Mouse (Mus musculus) cerebellum, adult 11-12 months (tissue): ENCODE results near the gene Esf1.
"Not testable (repeated sequence)": the region's sequence is repeated elsewhere in the genome, so short reads cannot be mapped to it uniquely, and the experiment has no call there.

ENCODE experiments used
- DNase-seq: peaks from one replicate; pipeline ENCODE4 v3.0.0; 2022

Esf1 gene

DNA sequence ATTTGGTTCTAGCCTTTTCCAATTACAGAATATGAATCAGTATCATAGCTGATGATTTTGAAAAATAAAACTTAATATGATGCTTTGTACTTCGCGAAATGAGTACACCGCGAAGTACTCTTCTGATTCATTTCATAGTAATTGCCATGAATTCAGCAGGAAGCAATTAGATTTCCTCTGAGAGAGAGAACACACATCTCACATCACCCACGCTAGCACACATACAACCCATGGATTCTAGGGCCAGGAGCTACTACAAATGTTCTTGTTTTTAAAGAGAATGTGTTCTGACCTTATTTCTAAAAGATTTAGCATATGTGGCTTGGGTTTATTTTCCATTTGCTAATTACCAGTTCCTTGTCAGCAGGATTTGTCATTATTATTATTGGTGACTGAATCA, 76.9 kb downstream of the Esf1 start:
- DNase-seq: no peak

DNA sequence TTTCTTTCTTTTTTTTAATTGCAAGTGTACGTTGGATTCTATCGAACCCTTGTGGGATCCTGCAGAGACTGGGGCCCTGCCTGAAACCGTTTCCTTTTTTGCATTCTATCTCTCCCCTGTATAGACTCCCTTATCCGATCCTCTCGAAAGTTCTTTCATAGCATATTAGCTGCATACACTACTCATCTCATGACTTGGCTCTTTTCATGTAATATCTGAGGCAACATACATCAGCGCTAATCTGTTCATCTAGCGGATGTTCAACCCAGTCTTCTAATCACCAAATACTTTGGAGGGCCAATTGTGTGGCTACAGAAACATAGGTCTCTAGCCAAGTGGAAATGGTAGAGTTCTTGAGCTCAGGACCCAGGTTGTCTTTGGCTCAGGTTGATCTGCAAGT, 86.1 kb downstream of the Esf1 start:
- no peak for DNase-seq

DNA sequence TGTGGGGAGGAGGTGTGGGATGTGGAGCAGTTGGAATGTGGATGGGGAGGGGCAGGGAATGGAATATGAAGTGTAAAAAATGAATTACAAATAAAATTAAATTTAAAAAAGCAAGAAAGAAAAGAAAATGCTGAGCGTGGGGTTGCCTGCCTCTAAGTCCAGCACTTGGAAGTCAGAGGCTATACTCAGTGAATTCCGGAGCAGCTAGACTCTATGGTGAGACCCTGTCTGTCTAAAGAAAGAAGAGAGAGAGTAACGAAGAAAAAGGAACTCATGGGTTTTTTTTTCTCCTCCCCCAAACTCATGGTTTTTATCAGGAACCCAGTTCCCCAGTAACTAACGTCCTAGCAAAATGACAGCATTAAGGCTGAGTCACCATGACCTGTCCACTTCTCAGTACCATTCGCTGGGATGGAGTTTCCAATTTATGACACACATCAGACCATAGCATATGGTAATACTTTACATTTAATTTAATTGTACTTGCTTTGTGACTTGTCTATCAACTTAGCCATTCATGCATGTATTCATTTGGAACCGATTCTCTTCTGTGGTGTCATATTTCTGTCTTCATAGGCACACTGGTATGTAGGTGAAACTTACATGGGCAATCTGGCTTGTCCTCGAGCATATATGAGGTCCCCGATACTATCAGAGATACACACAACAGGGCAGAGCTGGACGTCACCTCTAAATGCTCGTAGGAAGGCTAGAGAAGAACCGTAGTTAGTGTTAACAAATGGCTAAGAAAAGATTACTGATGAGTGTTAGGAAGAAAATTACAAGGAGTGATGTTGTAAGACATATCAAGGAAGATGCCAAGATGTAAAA, 89.4 kb downstream of the Esf1 start:
- DNase-seq: no peak

DNA sequence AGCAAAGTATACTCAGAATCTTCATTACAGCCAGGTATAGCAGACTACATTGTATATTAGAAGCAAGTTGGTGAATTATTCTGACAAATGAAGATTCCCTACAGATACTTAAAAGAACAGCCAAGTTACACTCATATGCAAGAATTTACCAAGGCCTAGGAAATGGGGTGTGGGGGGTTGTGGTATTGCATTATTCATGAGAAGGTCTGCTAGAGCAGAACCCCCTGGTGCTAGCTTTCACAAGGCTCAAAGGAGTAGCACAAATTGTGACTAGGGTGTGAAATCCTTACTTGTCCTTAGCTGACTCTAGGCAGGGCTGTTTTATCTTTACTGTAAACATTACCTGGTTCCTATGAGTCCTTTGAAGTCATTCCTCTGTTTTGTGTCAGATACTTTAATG, 91.1 kb downstream of the Esf1 start:
- not testable (repeated sequence) for DNase-seq

DNA sequence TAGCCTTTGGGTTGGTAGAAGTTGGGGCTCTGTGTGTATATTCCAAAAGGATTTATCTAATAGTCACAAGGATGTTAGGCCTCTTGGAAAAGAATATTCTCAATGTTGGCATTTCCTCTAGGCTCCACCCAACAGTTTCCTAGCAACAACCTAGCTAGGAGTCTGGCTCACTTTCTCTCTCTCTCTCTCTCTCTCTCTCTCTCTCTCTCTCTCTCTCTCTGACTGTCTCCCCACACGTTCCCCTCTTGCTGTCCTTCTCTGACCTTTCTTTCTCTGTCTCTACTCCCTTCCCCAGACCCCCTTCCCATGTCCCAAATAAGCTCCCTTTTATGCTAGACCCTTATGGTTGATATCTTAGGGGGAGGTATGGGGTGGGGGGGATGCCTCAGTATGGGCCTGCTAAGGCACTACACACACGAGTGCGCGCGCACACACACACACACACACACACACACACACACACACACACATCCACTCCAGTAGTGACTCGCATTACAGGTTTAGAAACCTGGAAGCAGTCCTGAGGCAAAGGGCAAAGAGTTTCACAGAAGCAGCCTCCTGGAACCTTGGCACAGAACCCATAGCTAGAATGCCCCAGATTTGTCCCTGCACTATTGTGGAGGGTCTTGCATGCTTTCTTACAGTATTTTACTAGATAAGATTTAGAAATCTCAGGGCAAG, 91.6 kb downstream of the Esf1 start:
- DNase-seq: no peak

DNA sequence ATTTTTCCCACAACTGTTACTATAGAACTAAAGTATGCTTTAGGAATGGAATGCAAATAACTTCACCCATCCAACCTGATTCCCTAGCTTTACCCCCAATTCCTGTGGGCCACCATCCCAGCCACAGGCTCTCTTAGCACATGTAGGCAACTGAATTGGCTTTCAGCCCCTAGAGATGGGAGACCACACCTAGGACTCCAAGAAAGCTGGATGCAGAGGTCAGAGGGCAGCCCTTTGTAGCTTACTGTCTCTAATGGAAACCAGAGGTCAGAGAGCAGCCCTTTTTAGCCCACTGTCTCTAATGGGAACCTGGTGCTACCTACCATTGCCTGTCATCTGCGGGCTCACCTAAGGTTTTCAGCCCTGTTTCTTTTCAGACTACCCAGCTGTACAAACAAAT, 92.9 kb downstream of the Esf1 start:
- DNase-seq: no peak

DNA sequence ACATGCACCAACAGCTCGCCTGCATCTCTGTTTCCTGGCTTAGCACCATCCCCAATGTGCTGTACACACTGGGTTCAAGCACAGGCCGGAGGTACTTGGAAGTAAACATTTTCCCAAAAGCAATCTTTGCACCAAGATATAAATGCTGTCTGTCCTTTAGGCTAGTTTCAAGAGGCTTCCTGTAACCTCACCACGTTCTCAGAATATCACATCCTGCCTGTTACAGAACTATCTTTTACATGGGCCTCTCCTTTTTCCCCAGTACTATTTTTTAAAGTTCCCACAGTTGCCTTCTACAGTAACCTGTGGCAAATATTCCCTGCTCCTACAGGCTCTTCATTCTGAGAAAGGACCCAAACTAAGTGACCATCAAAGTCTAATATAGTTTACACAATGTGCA, 95.2 kb downstream of the Esf1 start:
- no peak for DNase-seq
